Mouse (Mus musculus) lung, adult 2 months (tissue): ENCODE results near the gene Pip. TPM values are rescaled to one million over a fixed set of nuclear protein-coding genes. Genes with fewer than 3 reads are reported as not detected.

ENCODE experiments used
- DNase-seq: peaks from one replicate; pipeline ENCODE4 v3.0.0; 2022
- H3K4me1 ChIP-seq: fragments of 200-500 bp; 2 replicates; pipeline ENCODE4 v1.6.1; 2011; ENCODE audit warnings: low read length; ENCODE audit not compliant: control insufficient read depth, insufficient read depth
- H3K4me3 ChIP-seq: fragments of 200-500 bp; replicated peaks from 2 replicates; pipeline ENCODE3; 2011; ENCODE audit warnings: low read depth, mild to moderate bottlenecking, control low read depth, low read length; ENCODE audit errors: extremely low read depth
- CTCF ChIP-seq: fragments of 200-500 bp; IDR thresholded peaks from 2 replicates; pipeline ENCODE4 v1.5.1; 2011; ENCODE audit warnings: mild to moderate bottlenecking, low read length, control low read depth; ENCODE audit not compliant: insufficient read depth
- POLR2A ChIP-seq: fragments of 200-500 bp; IDR thresholded peaks from 2 replicates; pipeline ENCODE4 v1.6.1; 2011; ENCODE audit warnings: low read depth, mild to moderate bottlenecking, control low read depth, low read length, borderline replicate concordance; ENCODE audit errors: extremely low read depth
- WGBS: fragments of 180-500 bp; shearing (Covaris S2); methylation state at CpG from one replicate; pipeline ENCODE4 v1.1.7; 2018; 5-methylcytosine and 5-hydroxymethylcytosine counted together
- polyA plus RNA-seq: library from polyadenylated mRNA; depleted of rRNA; stranded (reverse); fragments of >200 nt; gene quantifications from 2 replicates; pipeline ENCODE4 v1.2.3, GENCODE M21; 2012; rRNA removed

Pip gene
- polyA plus RNA-seq: not detected in 2 replicates

GRCm38 (mm10) chr6:41847235-41847634, at the start of gene Pip:
Gene Pip, plus strand, starts transcription at chr6:41847535.
- TF ChIP-seq POLR2A: no peak
- no peak for TF ChIP-seq CTCF
- Histone ChIP-seq H3K4me3 (no peak within 1 kb of the TSS), H3K4me1 (no peaks in the 10 kb centered on the region)
- WGBS: 81% methylated on average over 2 of the region's 2 CpGs
- DNase-seq: no peak

- DNase-seq: no peak
- Histone ChIP-seq H3K4me1 (no peaks in the 10 kb centered on the region), H3K4me3 (no peak overlapping the region)
- no peak for TF ChIP-seq CTCF
- no peak for TF ChIP-seq POLR2A
Measured at GRCm38 (mm10) chr6:41824086-41824485, 23.2 kb upstream of the Pip start.

- 74% methylated on average over 2 of the region's 2 CpGs for WGBS
- TF ChIP-seq POLR2A (no peak), CTCF (no peak)
- no peaks in the 10 kb centered on the region for H3K4me1 ChIP-seq
- no peak for DNase-seq
- no peak overlapping the region for H3K4me3 ChIP-seq
Measured at GRCm38 (mm10) chr6:41829516-41829915, 17.8 kb upstream of the Pip start.

- WGBS: 78% methylated on average over 3 of the region's 3 CpGs
- H3K4me1 ChIP-seq: no peaks in the 10 kb centered on the region
- H3K4me3 ChIP-seq: no peak within 1 kb of the TSS
- no peak for DNase-seq
- no peak for TF ChIP-seq POLR2A
- TF ChIP-seq CTCF: no peak
Measured at GRCm38 (mm10) chr6:41852689-41853088, 5.4 kb downstream of the Pip start, which contains the start of gene Sval2. Gene Sval2, plus strand, starts transcription at chr6:41852989.

- 60% methylated on average over 2 of the region's 2 CpGs for WGBS
Measured at GRCm38 (mm10) chr6:41864038-41864437, 16.7 kb downstream of the Pip start.

More at GRCm38 (mm10) chr6:41864038-41864437, 16.7 kb downstream of the Pip start:
- no peak for TF ChIP-seq POLR2A
- Histone ChIP-seq H3K4me3 (no peak overlapping the region), H3K4me1 (no peaks in the 10 kb centered on the region)
- no peak for DNase-seq

Other genes with a start within 250 kb of the Pip start
- 13.0 and 16.2 TPM in 2 replicates for gene Ephb6, start 242.1 kb upstream of the Pip start, polyA plus RNA-seq
- 3.0 and 4.5 TPM in 2 replicates for gene Trpv6, start 211.1 kb upstream of the Pip start, polyA plus RNA-seq
- gene Trpv5, start 166.8 kb upstream of the Pip start, polyA plus RNA-seq: not detected in 2 replicates
- gene Llcfc1, start 163.1 kb upstream of the Pip start, polyA plus RNA-seq: not detected in 2 replicates
- gene Kel, start 143.2 kb upstream of the Pip start, polyA plus RNA-seq: not detected in 2 replicates
- not detected in 2 replicates for gene Olfr459, start 72.4 kb upstream of the Pip start, polyA plus RNA-seq
- gene Sval2, start 5.5 kb downstream of the Pip start, polyA plus RNA-seq: not detected in 2 replicates
- gene Sval1, start 104.1 kb downstream of the Pip start, polyA plus RNA-seq: 0.45 TPM in 1 of 2 replicates, not detected in the other
- not detected in 2 replicates for gene Sval3, start 120.6 kb downstream of the Pip start, polyA plus RNA-seq
- not detected in 2 replicates for gene Sva, start 190.9 kb downstream of the Pip start, polyA plus RNA-seq